Mouse (Mus musculus) testis, adult 2 months (tissue): ENCODE data around the gene Tmem245. TPM values are rescaled to one million over a fixed set of nuclear protein-coding genes. Genes with fewer than 3 reads are reported as not detected.

Source experiments
- H3K27ac ChIP-seq: fragments of 200-500 bp; 2 replicates; pipeline ENCODE4 v1.5.1; 2012; ENCODE audit warnings: low read depth, low read length; ENCODE audit not compliant: control insufficient read depth, insufficient read depth
- H3K27me3 ChIP-seq: fragments of 200-500 bp; 2 replicates; pipeline ENCODE4 v1.6.1; 2012; ENCODE audit warnings: mild to moderate bottlenecking, low read length, moderate library complexity; ENCODE audit not compliant: control insufficient read depth, insufficient read depth
- H3K36me3 ChIP-seq: fragments of 200-500 bp; 2 replicates; pipeline ENCODE4 v1.6.1; 2012; ENCODE audit warnings: mild to moderate bottlenecking, low read length; ENCODE audit not compliant: control insufficient read depth, insufficient read depth
- H3K4me1 ChIP-seq: fragments of 200-500 bp; 2 replicates; pipeline ENCODE4 v1.6.1; 2012; ENCODE audit warnings: low read length; ENCODE audit not compliant: control insufficient read depth, insufficient read depth
- H3K4me3 ChIP-seq: fragments of 200-500 bp; 2 replicates; pipeline ENCODE4 v1.5.1; 2012; ENCODE audit warnings: low read depth, mild to moderate bottlenecking, low read length, moderate library complexity, mixed read lengths; ENCODE audit not compliant: control insufficient read depth
- CTCF ChIP-seq: fragments of 200-500 bp; IDR thresholded peaks from 2 replicates; pipeline ENCODE4 v1.5.1; 2012; ENCODE audit warnings: low read depth, mild to moderate bottlenecking, inconsistent platforms, low read length, moderate library complexity; ENCODE audit not compliant: control insufficient read depth, insufficient read depth, insufficient replicate concordance
- POLR2A ChIP-seq: fragments of 200-500 bp; IDR thresholded peaks from 2 replicates; pipeline ENCODE4 v1.6.1; 2012; ENCODE audit warnings: low read depth, mild to moderate bottlenecking, inconsistent platforms, low read length, moderate library complexity; ENCODE audit not compliant: control insufficient read depth
- polyA plus RNA-seq: library from polyadenylated mRNA; depleted of rRNA; stranded (reverse); fragments of >200 nt; gene quantifications from 2 replicates; pipeline ENCODE4 v1.2.3, GENCODE M21; 2012

Gene Tmem245
- polyA plus RNA-seq, 1 experiment: 3.9 TPM

DNA sequence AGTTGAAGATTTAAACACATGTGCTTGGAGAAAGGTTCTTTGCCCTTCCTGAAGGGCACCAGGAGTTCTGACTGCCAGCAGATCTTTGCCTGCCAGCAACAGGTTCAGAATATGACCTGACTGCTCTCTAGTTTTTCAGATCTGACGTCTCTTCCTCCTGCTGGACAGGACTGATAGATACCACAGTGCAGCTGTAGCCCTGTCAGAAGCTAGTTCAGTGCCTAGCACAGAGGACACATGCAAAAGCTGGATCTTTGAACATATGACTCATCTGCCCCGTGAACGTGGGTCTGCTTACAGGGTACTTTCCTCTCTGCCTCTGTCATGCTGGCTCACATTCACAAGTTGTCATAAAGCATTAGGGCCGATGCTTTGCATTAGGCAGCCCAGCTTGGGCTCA lies 3.0 kb downstream of the Tmem245 start:
- Histone ChIP-seq H3K4me1 (peaks cover 6% of the 10 kb centered on the region), H3K27ac (no peak overlapping the region), H3K36me3 (no peaks in the 10 kb centered on the region), H3K4me3 (no peak overlapping the region), H3K27me3 (no peaks in the 10 kb centered on the region)
- no peak for TF ChIP-seq POLR2A
- TF ChIP-seq CTCF: no peak

GRCm38 (mm10) chr4:56943258-56943657 lies 4.0 kb downstream of the Tmem245 start:
- Histone ChIP-seq H3K4me3 (no peak overlapping the region), H3K4me1 (peaks cover 6% of the 10 kb centered on the region), H3K27me3 (no peaks in the 10 kb centered on the region), H3K27ac (no peak overlapping the region), H3K36me3 (no peaks in the 10 kb centered on the region)
- TF ChIP-seq POLR2A: no peak
- no peak for TF ChIP-seq CTCF

DNA sequence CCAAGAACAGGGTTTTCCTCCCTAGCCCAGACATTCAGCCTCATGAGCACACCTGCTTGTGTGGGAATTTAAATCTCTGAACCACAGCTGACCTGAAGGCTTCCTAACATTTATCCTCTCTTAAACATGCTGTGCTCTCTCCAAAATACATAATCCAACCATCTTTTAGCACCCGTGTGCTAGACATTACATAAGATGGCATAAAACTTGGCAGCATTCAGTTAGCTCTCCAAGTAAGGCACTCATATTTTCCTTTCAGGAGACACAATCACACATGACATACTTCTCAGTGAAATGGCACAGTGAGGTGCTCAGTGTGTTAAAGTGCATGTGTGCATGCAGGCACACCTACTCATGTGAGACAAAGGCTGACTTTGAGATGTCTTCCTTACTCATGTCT lies 4.7 kb downstream of the Tmem245 start:
- no peak overlapping the region for H3K27ac ChIP-seq
- no peak for TF ChIP-seq POLR2A
- no peak for TF ChIP-seq CTCF
- H3K36me3 ChIP-seq: no peaks in the 10 kb centered on the region
- no peaks in the 10 kb centered on the region for H3K27me3 ChIP-seq
- H3K4me3 ChIP-seq: no peak overlapping the region
- H3K4me1 ChIP-seq: peaks cover 6% of the 10 kb centered on the region

- Histone ChIP-seq H3K27me3 (no peaks in the 10 kb centered on the region), H3K27ac (no peak overlapping the region), H3K4me1 (peaks cover 4% of the 10 kb centered on the region), H3K4me3 (no peak overlapping the region), H3K36me3 (no peaks in the 10 kb centered on the region)
- TF ChIP-seq CTCF (no peak), POLR2A (no peak)
Measured at GRCm38 (mm10) chr4:56941481-56941880, 5.8 kb downstream of the Tmem245 start.

DNA sequence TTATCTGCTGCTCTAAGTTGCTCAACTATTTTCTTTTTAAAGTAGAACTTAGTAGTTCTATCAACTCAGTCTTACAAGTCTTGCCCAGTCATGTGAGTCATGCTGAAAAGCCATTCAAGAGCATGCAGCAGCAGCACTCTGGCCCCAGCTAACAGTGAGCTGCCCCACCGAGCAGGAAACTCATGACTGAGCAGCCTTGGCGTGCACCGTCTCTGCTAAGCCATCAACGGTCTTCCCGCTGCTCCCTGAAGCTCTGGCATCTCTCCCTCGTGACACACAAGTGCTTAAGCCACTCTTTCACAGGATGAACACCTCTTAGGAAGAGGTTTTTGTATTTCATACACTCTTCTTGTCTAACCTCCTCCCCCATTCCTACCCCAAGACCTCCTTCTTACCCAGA lies 10.1 kb downstream of the Tmem245 start:
- Histone ChIP-seq H3K27me3 (no peaks in the 10 kb centered on the region), H3K27ac (no peak overlapping the region), H3K4me3 (no peak overlapping the region), H3K4me1 (no peaks in the 10 kb centered on the region), H3K36me3 (no peaks in the 10 kb centered on the region)
- TF ChIP-seq POLR2A: no peak
- TF ChIP-seq CTCF: no peak

- H3K4me3 ChIP-seq: no peak overlapping the region
- H3K4me1 ChIP-seq: no peaks in the 10 kb centered on the region
- no peak overlapping the region for H3K27ac ChIP-seq
- H3K36me3 ChIP-seq: no peaks in the 10 kb centered on the region
- no peaks in the 10 kb centered on the region for H3K27me3 ChIP-seq
- TF ChIP-seq POLR2A (no peak), CTCF (no peak)
Measured at GRCm38 (mm10) chr4:56935327-56935726, 11.9 kb downstream of the Tmem245 start.

- H3K4me1 ChIP-seq: no peaks in the 10 kb centered on the region
- no peak for TF ChIP-seq POLR2A
- TF ChIP-seq CTCF: no peak
- H3K27me3 ChIP-seq: no peaks in the 10 kb centered on the region
- no peak overlapping the region for H3K4me3 ChIP-seq
- no peaks in the 10 kb centered on the region for H3K36me3 ChIP-seq
- no peak overlapping the region for H3K27ac ChIP-seq
Measured at GRCm38 (mm10) chr4:56933154-56933553, 14.1 kb downstream of the Tmem245 start.

- Histone ChIP-seq H3K27me3 (no peaks in the 10 kb centered on the region), H3K4me3 (no peak overlapping the region), H3K36me3 (no peaks in the 10 kb centered on the region), H3K27ac (no peak overlapping the region), H3K4me1 (no peaks in the 10 kb centered on the region)
- TF ChIP-seq POLR2A (no peak), CTCF (no peak)
Measured at GRCm38 (mm10) chr4:56932096-56932495, 15.1 kb downstream of the Tmem245 start.

GRCm38 (mm10) chr4:56930312-56930711 lies 16.9 kb downstream of the Tmem245 start:
- H3K36me3 ChIP-seq: no peaks in the 10 kb centered on the region
- H3K4me1 ChIP-seq: peaks cover 2% of the 10 kb centered on the region; the same call in 1 of the 2 replicates
- no peak overlapping the region for H3K4me3 ChIP-seq
- H3K27ac ChIP-seq: no peak overlapping the region
- no peak for TF ChIP-seq CTCF
- no peak for TF ChIP-seq POLR2A
- no peaks in the 10 kb centered on the region for H3K27me3 ChIP-seq
